Mouse (Mus musculus) adrenal gland, adult 8-10 months (tissue): ENCODE data around the gene Wwox. TPM values are rescaled to one million over a fixed set of nuclear protein-coding genes. Genes with fewer than 3 reads are reported as not detected.
A peak's percentile ranks its signal among the peaks of the same experiment; 100 is the strongest.

ENCODE experiments used
- DNase-seq: peaks from one replicate; pipeline ENCODE4 v3.0.0; 2022
- total RNA-seq, 4 experiments: library from RNA; stranded (reverse); gene quantifications; 2 replicates each; pipeline ENCODE4 v1.2.4; 2022

The Wwox gene
- total RNA-seq, 4 experiments from 2014 or later: 26.4 to 56.6 (median 35.7) TPM

DNA sequence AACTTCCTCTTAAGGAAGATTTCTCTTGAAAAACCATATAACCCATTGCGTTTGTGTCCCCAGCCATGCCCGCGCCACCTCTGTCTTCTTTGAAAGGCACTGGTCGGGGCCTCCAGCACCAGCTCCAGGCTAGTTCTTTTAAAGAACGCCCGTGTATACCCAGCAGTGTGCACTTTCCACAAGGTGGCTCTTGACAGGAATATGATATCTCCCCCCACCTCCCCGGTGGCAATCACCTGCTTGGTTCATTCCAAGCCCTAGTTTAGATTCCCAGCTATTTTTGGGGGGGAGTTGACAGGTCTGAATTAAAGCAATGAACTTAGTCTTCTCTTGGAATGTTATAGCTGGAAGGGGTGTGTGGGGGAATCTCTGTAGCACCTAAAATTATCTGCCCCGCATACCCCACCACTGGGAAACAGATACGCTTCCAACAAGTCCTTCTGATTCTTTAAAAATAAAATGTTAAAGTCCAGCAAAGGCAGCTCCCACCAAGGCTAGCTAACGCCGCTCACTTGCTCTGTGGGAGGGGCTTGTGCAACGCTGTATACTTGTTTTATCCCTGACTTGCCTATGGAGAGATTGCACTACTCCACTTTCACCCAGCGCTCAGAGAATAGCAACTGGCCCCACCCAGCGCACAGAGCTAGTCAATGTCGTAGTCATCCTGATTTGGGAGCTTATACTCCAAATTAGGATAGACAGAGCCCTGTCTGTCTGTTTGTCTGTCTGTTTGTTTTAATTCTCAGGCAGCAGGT is 538.9 kb downstream of the Wwox start:
- DNase-seq: no peak

- no peak for DNase-seq
These were observed 540.2 kb downstream of the Wwox start for GRCm38 (mm10) chr8:114979671-114980070.

DNA sequence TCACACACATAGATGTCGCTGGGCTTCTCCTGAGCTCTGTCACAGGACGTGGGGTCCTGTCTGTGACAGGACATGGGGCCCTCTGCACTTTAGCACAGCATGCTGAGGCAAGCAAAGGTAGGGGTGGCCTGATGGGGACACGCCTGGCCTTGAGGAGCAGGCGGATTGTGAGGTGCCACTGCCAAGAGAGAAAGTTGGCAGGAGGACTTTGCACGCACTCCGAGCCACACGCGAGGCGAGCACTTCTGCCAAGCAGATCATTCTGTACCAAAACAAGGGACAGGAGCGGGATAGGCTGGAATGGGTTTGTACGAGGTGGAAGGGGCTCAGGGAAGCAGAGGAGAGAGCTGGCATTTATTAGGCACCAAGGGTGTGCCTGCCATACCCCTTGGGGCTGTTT is 543.3 kb downstream of the Wwox start:
- no peak for DNase-seq

DNA sequence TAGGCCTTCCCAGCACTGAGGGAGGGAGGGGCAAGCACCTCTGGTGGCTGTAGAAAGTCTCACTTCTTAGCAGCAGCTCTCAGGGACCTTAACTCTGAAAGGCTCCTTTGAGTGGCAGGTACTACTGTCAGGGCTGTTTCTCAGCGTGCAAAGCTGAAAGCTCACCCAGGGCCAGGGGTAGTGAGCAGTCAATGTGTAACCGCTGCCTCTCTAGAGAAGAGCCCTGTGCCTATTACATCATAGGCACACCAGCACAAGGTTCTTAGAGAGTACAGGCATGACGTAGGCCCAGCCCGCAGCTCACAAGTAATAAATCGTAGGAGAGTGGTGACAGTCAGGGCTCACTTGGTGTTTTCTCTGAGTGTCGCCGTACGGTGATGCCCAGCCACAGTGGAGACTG is 545.0 kb downstream of the Wwox start:
- DNase-seq: no peak

- DNase-seq: no peak
These were observed 546.5 kb downstream of the Wwox start for GRCm38 (mm10) chr8:114985996-114986395.

DNA sequence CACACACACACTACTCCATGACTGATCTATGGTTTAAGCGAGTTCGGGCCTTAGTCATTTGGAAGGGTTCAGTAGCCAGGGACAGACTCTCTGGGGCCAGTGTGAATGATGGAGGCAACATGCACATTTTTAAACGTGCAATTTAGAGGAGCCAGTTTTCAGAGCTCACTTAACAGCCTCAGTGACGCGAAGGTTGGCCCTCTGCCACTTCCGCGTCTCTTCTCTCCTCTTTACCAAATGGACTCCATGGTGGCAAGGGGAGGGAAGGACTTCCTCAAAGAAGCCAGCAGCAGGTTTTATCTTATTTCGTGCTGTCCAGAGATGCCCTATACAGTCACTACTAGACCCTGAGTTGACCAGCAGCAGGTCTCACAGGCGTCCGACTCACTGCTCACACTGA is 547.5 kb downstream of the Wwox start:
- DNase-seq: no peak

DNA sequence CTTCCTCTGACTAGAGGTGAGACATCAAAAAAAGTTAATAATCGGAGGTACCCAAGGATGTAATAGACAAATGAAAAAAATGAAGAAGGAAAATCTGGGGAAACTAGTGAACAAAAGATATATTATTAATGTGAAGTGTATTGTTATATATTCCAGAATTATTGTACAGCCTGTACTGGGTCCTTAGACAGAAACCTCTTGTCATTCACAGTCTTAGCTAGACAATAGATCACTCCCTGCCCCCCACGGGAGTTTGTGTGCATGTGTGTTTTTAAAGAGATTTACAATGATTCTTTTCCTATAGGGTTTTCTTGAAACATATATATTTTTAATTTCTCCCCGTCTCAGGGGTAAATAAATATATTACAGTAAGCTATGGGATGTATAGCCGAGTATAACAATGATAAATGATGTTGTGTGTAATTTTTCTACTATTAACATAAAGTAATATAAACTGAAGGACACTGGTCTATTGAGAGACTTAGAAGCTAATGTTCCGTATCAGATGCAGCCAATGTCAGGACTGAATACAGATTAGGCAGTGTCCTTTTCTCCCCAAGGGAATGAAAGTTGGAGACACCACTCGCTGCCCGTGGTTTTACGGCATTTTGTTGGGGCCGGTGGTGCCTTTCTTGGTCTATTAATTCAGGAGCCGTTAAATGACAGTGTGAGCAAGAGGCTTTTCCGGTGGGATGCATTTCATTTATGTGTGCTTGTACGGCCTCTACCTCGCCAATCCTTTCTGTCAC is 551.6 kb downstream of the Wwox start:
- DNase-seq: no peak

GRCm38 (mm10) chr8:115000736-115001135 is 561.3 kb downstream of the Wwox start:
- DNase-seq: peak; percentile 28

DNA sequence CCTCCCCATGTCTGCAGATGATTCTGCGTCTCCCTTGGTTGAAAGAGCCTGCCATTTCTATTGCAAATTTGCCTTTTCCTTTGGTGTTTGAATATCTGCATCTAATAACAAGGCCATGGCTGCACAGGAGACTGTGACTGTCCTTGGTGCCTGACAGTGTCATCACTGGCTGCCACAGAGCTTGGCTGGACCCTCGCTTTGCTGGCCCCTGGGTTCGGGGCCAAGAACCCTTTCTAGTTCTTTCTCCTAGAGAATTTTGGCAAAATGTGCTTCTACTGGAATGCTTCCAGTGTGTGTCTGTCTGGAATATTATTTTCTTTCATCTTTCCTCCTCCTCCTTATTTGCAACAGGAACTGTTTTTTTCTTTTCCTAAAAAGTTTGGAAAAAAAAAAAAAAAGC is 565.6 kb downstream of the Wwox start:
- DNase-seq: peak; percentile 31

GRCm38 (mm10) chr8:115006561-115006960 is 567.1 kb downstream of the Wwox start:
- peak; percentile 24 for DNase-seq

GRCm38 (mm10) chr8:115007280-115007679 is 567.8 kb downstream of the Wwox start:
- no peak for DNase-seq

DNA sequence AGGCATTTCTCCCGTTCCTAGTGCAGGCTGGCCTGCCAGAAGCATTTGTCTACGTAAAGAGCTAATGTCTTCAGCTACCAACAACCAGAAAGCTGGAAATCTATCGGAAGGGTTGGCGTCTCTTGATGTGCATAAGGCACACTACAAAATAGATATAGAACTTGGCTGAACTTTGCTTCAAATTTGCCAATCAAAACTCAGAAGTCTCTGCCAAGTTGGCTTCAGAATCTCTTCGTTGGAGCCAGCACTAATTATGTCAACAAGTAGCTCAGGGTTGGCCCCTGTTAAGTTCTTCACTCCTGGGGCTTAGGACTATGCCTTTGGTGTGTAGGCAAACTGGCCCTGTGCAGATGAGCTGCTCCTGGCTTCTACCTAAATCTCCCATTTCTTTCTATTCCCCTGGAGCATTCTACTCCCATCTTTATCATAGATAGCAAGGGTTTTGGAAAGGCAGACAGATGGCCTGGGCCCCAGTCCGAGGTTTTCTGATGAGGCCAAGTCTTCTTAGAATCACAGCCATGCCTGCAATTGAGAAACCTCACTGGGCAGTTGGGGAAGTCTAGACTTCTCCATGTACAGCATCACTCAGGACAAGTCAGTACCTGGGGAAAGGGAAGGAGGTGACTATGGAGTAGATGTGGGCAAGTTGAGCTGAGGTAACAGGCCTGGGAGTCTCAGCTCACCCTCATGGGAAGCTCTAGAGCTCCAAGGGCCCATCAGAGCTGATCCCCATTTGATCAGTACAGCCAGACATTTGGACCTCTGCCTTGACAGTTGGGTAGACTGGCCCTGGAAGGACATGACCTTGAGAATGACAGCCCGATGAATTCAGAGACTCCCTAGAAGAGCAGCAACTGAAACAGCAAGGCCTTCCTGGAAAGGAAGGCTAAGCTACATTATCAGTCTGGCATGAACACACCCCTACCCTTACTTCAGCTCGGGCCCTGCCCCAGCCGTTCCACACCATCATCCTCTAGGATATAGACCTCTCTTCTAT is 569.5 kb downstream of the Wwox start:
- peak; percentile 59 for DNase-seq

DNA sequence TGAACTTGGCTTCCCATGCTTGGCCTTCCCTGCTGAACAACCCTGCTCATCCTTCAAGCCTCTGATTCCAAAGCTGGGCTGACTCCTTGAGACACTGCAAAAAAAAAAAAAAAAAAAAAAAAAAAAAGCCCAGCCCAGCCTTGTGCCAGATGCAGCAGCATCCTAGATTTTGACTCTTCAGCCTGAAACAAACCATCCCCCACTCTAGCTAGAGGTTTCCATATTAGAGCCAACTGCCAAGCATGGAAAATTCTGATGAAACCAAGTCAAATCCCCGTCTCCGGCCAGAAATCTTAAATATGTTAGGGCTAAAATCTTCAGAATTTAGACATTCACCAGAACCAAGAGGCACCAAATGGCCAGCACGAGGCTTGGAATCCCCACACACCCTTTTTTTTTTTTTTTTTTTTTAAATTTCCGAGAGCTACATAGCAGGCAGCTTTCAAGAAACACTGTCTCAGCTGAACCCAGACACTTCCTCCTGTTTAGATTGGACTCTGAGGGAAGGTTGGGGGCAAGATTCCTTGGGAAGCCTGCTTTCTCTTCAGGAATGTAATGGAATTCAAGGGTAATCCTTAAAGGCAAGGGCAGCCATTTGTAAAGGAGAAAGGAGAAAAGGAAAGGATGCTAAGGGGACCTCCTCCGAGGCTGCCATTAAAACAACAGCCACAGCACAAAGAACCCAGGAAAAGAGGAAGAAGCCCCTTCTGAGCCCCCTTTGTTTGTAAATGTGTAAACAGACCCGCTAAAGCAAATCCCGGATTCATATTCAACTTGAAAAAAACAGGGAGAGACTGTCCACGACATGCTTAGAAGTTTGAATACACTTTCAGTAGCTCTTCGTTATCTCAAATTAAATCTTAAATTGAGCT is 570.7 kb downstream of the Wwox start:
- DNase-seq: no peak

GRCm38 (mm10) chr8:115010769-115011073 is 571.3 kb downstream of the Wwox start:
- DNase-seq: no peak

GRCm38 (mm10) chr8:115019661-115020060 is 580.2 kb downstream of the Wwox start:
- no peak for DNase-seq

DNA sequence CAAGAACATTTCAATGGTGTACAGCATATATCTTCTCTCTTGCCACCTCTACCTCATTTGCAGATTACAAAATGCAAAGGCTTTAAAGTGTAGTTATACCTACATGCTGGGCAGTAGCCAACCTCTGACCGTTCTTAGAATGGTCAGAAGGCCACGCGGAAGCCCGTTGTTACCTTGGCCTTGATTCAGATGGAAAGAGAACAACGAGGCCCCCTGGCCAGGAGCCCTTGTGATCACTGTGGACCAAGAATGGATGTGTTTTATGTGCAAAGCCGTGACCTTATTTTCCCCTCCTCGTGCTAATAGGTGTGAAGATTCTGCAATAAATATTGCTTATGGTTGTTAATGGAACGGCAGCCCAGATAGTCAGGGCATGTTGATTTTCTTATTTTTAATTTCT is 582.3 kb downstream of the Wwox start:
- DNase-seq: peak; percentile 28

- no peak for DNase-seq
These were observed 584.6 kb downstream of the Wwox start for GRCm38 (mm10) chr8:115024062-115024461.

- no peak for DNase-seq
These were observed 586.1 kb downstream of the Wwox start for GRCm38 (mm10) chr8:115025390-115026098.

- no peak for DNase-seq
These were observed 586.7 kb downstream of the Wwox start for GRCm38 (mm10) chr8:115026201-115026600.

GRCm38 (mm10) chr8:115033194-115033593 is 593.7 kb downstream of the Wwox start:
- no peak for DNase-seq

DNA sequence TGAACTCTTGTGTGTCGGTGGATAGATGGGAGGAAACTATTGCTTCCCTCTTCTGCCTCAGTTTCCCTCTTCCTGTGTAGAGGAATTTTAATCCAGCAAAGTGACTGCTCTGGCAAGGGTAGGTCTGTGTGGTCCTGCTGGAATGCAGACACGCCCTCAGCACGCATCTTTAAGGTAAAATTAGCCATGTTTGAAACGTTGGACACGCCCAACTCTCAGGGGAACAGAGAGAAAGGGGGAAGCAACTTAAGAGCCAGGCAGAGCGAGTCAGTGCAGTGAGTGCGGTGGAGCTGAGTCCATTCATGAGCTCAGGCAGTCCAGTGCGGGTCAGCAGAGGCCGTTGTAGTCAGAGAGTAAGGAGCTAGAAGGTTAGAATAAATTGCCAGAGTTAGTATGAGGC is 596.6 kb downstream of the Wwox start:
- no peak for DNase-seq
